Mouse (Mus musculus) cerebellum, postnatal 36 days (tissue): ENCODE measurements at regions not wholly inside any gene's neighbourhood (a gene's known extent, or its start where the extent isn't known, plus 50 kb on each side); places are given as distances from the start of the nearest gene placed in this dataset.

Experiments
- DNase-seq, 2 experiments: peaks; one replicate each; pipeline ENCODE4 v3.0.0; 2021 to 2022; ENCODE audit warnings: mixed read lengths in 2 of 2

- peak in 1 of 2 experiments; percentile 15 for DNase-seq
These were observed 223.9 kb upstream of the Adgrb3 start for GRCm38 (mm10) chr1:26053415-26053814.

GRCm38 (mm10) chr1:26047804-26048203, 218.3 kb upstream of the Adgrb3 start:
- no peak for DNase-seq
